Mouse (Mus musculus) olfactory bulb, adult 2 months (tissue): ENCODE measurements around the gene Echdc3.

Source experiments
- CTCF ChIP-seq: fragments of 200-500 bp; IDR thresholded peaks from 2 replicates; pipeline ENCODE4 v1.5.1; 2012; ENCODE audit warnings: low read depth, mild to moderate bottlenecking, low read length, moderate library complexity; ENCODE audit not compliant: insufficient read depth
- POLR2A ChIP-seq: fragments of 200-500 bp; IDR thresholded peaks from 2 replicates; pipeline ENCODE4 v1.6.1; 2012; ENCODE audit warnings: mild to moderate bottlenecking, low read depth, low read length, moderate library complexity; ENCODE audit not compliant: insufficient read depth

GRCm38 (mm10) chr2:6227059-6227445, 14.2 kb upstream of the Echdc3 start:
- TF ChIP-seq CTCF (no peak), POLR2A (no peak)
